Mouse (Mus musculus) midbrain, embryonic 12.5 days (tissue): Measurements from ENCODE around the gene Borcs7. TPM values are rescaled to one million over a fixed set of nuclear protein-coding genes. Genes with fewer than 3 reads are reported as not detected.

Experiments used
- ATAC-seq: fragments of 200-750 bp; cut with Nextera tagmentation; 2 replicates; pipeline ENCODE4 v1.8.0; 2017; ENCODE audit warnings: low read depth, moderate TSS enrichment, moderate library complexity; ENCODE audit not compliant: low FRiP score
- H3K27ac ChIP-seq: fragments of 300-500 bp; sonication (generic); replicated peaks from 2 replicates; pipeline ENCODE4 v1.5.1; 2016; ENCODE audit warnings: mild to moderate bottlenecking
- H3K27me3 ChIP-seq: fragments of 300-500 bp; sonication (generic); 2 replicates; pipeline ENCODE4 v1.6.1; 2016; ENCODE audit warnings: mild to moderate bottlenecking
- H3K36me3 ChIP-seq: fragments of 300-500 bp; sonication (generic); 2 replicates; pipeline ENCODE4 v1.6.1; 2016
- H3K4me1 ChIP-seq: fragments of 300-500 bp; sonication (generic); 2 replicates; pipeline ENCODE4 v1.6.1; 2016
- H3K4me2 ChIP-seq: fragments of 300-500 bp; sonication (generic); replicated peaks from 2 replicates; pipeline ENCODE4 v1.6.1; 2016; ENCODE audit warnings: mild to moderate bottlenecking, moderate library complexity
- H3K4me3 ChIP-seq: fragments of 300-500 bp; sonication (generic); 2 replicates; pipeline ENCODE4 v1.5.1; 2016; ENCODE audit warnings: mild to moderate bottlenecking
- H3K9ac ChIP-seq: fragments of 300-500 bp; sonication (generic); replicated peaks from 2 replicates; pipeline ENCODE4 v1.6.1; 2016; ENCODE audit warnings: mild to moderate bottlenecking, moderate library complexity
- H3K9me3 ChIP-seq: fragments of 300-500 bp; sonication (generic); 2 replicates; pipeline ENCODE4 v1.6.1; 2016; ENCODE audit warnings: mild to moderate bottlenecking
- whole genome bisulfite sequencing: fragments of 180-500 bp; shearing (Covaris S2); methylation state at CpG from one replicate; pipeline ENCODE4 v1.1.7; 2016; 5-methylcytosine and 5-hydroxymethylcytosine counted together
- polyA plus RNA-seq: library from polyadenylated mRNA; unstranded; fragments of >200 nt; fragmentation: Nextera tagmentation; extraction: Ambion mirVana; gene quantifications from 2 replicates; pipeline ENCODE4 v1.2.1, GENCODE M21; 2016

Gene Borcs7
- polyA plus RNA-seq, 1 experiment from 2014 or later, result 17.3 TPM

DNA sequence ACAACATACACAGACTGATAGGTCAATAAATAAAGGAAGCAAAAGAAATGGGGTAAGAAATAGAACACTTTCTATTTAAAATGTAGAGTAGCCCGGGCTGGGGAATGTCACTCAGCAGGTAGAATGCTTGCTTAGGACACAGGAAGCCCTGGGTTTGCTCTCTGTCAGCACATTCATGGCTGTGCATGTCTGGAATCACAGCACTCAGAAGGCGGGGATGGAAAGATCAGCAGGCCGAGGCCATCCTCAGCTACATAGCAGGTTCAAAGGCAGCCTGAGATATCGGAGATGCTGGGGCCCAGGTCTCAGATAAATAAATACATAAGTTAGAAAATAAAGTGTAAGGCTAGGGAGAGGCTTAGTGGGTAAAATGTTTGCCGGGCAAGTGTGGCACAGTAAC is 62.5 kb downstream of the Borcs7 start:
- ATAC-seq, result no peak
- H3K27ac ChIP-seq, result no peak overlapping the region
- H3K4me1 ChIP-seq, result no peaks in the 10 kb centered on the region
- H3K36me3 ChIP-seq, result no peaks in the 10 kb centered on the region
- H3K4me3 ChIP-seq, result no peak overlapping the region
- no peaks in the 10 kb centered on the region; the same call in 1 of the 2 replicates for H3K27me3 ChIP-seq
- no peak overlapping the region for H3K9ac ChIP-seq
- WGBS, result 90% methylated on average over 5 of the region's 5 CpGs
- H3K4me2 ChIP-seq, result no peak overlapping the region
- no peaks in the 10 kb centered on the region for H3K9me3 ChIP-seq

Other genes starting within 250 kb of the Borcs7 start
- gene Trim8, start 188.2 kb upstream of the Borcs7 start, polyA plus RNA-seq, result 38.5 and 53.9 TPM in 2 replicates
- 201 and 208 TPM in 2 replicates for gene Arl3, start 116.7 kb upstream of the Borcs7 start, polyA plus RNA-seq
- 11.9 and 14.2 TPM in 2 replicates for gene Sfxn2, start 116.5 kb upstream of the Borcs7 start, polyA plus RNA-seq
- gene Wbp1l, start 90.8 kb upstream of the Borcs7 start, polyA plus RNA-seq, result 47.6 and 51.5 TPM in 2 replicates
- gene Cyp17a1, start 16.7 kb upstream of the Borcs7 start, polyA plus RNA-seq, result not detected in 2 replicates
- 27.0 and 29.9 TPM in 2 replicates for gene As3mt, start 17.6 kb downstream of the Borcs7 start, polyA plus RNA-seq
- 7.2 and 9.2 TPM in 2 replicates for gene Cnnm2, start 71.7 kb downstream of the Borcs7 start, polyA plus RNA-seq